Mouse (Mus musculus) lung, postnatal 0 days (tissue): ENCODE data around the gene Zfp949. TPM values are rescaled to one million over a fixed set of nuclear protein-coding genes. Genes with fewer than 3 reads are reported as not detected.
A peak's percentile ranks its signal among the peaks of the same experiment; 100 is the strongest.

Experiments used
- ATAC-seq: fragments of 200-750 bp; cut with Nextera tagmentation; 2 replicates; pipeline ENCODE4 v1.8.0; 2017; ENCODE audit warnings: moderate library complexity
- DNase-seq: peaks from one replicate; pipeline ENCODE4 v3.0.0-alpha.2; 2016; ENCODE audit warnings: low spot score
- H3K27ac ChIP-seq: fragments of 300-500 bp; sonication (generic); 2 replicates; pipeline ENCODE4 v1.5.1; 2014; ENCODE audit warnings: antibody characterized with exemption, mild to moderate bottlenecking, low read length, mixed read lengths
- H3K27me3 ChIP-seq: fragments of 300-500 bp; sonication (generic); replicated peaks from 2 replicates; pipeline ENCODE4 v1.6.1; 2014; ENCODE audit warnings: low read length, mixed read lengths; ENCODE audit not compliant: insufficient read depth
- H3K36me3 ChIP-seq: fragments of 300-500 bp; sonication (generic); 2 replicates; pipeline ENCODE4 v1.6.1; 2014; ENCODE audit warnings: low read length, mixed read lengths; ENCODE audit not compliant: insufficient read depth
- H3K4me1 ChIP-seq: fragments of 300-500 bp; sonication (generic); 2 replicates; pipeline ENCODE4 v1.6.1; 2014; ENCODE audit warnings: antibody characterized with exemption, low read depth, low read length, mixed read lengths; ENCODE audit not compliant: insufficient read depth
- H3K4me2 ChIP-seq: fragments of 300-500 bp; sonication (generic); replicated peaks from 2 replicates; pipeline ENCODE4 v1.6.1; 2014; ENCODE audit warnings: low read depth, mild to moderate bottlenecking, low read length, moderate library complexity, mixed read lengths
- H3K4me3 ChIP-seq: fragments of 300-500 bp; sonication (generic); 2 replicates; pipeline ENCODE4 v1.5.1; 2014; ENCODE audit warnings: low read depth, low read length
- H3K9ac ChIP-seq: fragments of 300-500 bp; sonication (generic); replicated peaks from 2 replicates; pipeline ENCODE4 v1.6.1; 2014; ENCODE audit warnings: low read depth, mild to moderate bottlenecking
- H3K9me3 ChIP-seq: fragments of 300-500 bp; sonication (generic); 2 replicates; pipeline ENCODE4 v1.6.1; 2016; ENCODE audit warnings: low read length, mixed read lengths
- CTCF ChIP-seq: IDR thresholded peaks from 2 replicates; pipeline ENCODE4 v1.5.1; 2016; ENCODE audit warnings: antibody characterized with exemption, mild to moderate bottlenecking
- EP300 ChIP-seq: IDR thresholded peaks from 2 replicates; pipeline ENCODE4 v1.6.1; 2016; ENCODE audit warnings: antibody characterized with exemption, mild to moderate bottlenecking, control low read depth
- WGBS: fragments of 180-500 bp; shearing (Covaris S2); extraction: QIAGEN DNeasy Blood & Tissue Kit; methylation state at CpG from one replicate; pipeline ENCODE4 v1.1.7; 2014; 5-methylcytosine and 5-hydroxymethylcytosine counted together
- polyA plus RNA-seq: library from polyadenylated mRNA; unstranded; fragments of >200 nt; fragmentation: Nextera tagmentation; extraction: Ambion mirVana; gene quantifications from 2 replicates; pipeline ENCODE4 v1.2.1, GENCODE M21; 2015

Zfp949 gene
- polyA plus RNA-seq, 1 experiment from 2014 or later = 11.5 TPM

DNA sequence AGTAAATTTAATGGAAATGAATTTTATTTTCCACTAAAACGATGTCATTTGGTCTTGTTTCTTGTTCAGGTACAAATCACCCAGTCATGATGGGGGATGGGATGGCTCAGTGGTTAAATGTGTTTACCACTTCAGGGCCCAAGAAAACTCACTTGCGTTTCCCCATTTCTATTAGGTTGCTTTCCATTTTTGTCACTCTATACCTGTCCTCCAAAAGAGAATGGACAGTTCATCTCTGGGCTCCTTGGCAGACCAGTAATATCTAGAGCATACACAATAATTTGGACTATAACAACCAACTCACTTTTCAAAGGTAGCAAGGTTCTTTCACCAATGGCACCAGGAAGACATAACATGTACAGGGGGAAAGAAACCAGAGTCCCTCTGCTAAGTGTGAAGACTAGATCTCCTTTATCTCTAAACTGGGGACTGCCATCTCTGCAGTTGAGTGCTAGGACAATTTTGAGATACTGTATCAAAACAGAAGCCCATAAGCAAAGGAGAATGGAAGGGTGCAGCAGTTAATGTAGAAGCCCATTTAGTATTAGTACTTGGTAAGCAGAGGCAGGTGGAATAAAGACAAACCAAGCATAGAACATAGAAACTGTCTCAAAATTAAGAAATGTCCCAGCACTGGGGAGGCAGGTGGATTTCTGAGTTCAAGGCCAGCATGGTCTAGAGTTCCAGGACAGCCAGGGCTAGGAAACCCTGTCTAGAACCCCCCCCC is 27.5 kb upstream of the Zfp949 start:
- no peak overlapping the region for H3K4me3 ChIP-seq
- H3K4me1 ChIP-seq = 0 out of 2 replicates have a peak, but pooled peaks cover 4% of the 10 kb centered on the region
- no peak overlapping the region for H3K27ac ChIP-seq
- H3K36me3 ChIP-seq = no peaks in the 10 kb centered on the region
- no peak overlapping the region for H3K9ac ChIP-seq
- TF ChIP-seq CTCF = no peak
- TF ChIP-seq EP300 = no peak
- WGBS = 23% methylated on average over 2 of the region's 2 CpGs
- no peaks in the 10 kb centered on the region for H3K27me3 ChIP-seq
- ATAC-seq = no peak
- H3K4me2 ChIP-seq = no peak overlapping the region
- no peak for DNase-seq
- no peaks in the 10 kb centered on the region for H3K9me3 ChIP-seq

DNA sequence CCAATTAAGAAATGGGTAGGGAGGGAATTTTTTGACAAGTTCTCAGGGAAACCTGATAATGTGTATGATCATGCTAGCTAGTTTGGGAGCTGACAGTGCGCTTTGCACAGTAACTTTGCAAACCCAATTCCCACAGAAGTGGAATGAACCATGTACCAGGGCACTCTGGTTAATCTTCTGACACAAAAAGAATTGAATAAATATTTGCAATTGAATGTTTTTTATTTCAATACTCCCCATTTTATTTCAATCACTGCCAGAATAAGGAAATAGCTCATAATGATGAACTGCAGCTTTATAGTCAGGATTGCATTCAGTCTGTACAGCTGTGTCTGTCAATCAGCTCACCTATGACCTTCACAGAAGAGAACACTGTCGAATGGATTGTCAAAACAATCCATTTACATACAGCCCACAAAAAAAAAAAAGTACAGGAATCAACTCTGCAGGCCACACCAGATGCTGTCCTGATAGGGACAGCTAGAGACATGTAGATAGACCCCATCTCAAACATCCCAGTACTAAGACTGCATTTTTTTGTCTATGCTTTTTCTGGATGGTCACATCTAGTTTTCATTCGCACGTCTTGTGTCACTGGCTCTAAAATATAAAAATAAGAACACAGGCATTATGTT is 26.9 kb upstream of the Zfp949 start:
- Histone ChIP-seq H3K27me3 (no peaks in the 10 kb centered on the region), H3K9ac (no peak overlapping the region), H3K27ac (no peak overlapping the region), H3K4me3 (no peak overlapping the region), H3K36me3 (no peaks in the 10 kb centered on the region), H3K4me1 (0 out of 2 replicates have a peak, but pooled peaks cover 4% of the 10 kb centered on the region), H3K4me2 (peak overlapping the region; percentile 77; the same call in 1 of the 2 replicates), H3K9me3 (no peaks in the 10 kb centered on the region)
- 22% methylated on average over 4 of the region's 4 CpGs for WGBS
- TF ChIP-seq CTCF (no peak), EP300 (no peak)
- ATAC-seq (no peak), DNase-seq (no peak)

DNA sequence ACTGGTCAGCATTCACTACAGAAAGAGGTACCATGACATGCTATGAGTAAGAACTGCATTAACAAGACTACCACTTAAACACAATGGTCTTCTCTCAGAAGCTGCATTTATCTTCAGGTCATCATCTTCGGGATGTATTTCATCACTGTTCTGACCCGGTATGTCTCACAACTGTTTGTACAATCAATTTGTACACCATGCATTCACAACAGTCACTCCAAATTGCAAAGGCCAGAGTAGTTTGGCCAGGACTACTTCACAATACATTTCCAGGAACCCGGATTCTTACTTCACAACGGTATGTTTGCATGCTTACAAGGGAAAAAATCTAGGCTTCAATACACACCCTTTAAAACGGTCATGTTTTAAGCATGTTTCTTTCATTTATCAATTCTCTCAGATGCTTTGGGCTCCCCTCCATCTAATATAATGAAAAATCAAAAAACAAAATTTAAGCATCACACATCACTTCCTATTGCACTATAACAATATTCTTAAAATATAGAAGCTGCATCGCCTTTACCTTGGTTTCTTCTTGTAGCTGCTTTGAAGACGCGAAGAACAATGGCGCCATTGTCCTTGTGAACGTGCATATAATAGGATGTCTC is 25.8 kb upstream of the Zfp949 start:
- no peak for ATAC-seq
- peak overlapping the region; percentile 64 for H3K4me3 ChIP-seq
- no peaks in the 10 kb centered on the region for H3K9me3 ChIP-seq
- H3K27me3 ChIP-seq = no peaks in the 10 kb centered on the region
- peak overlapping the region; percentile 92 for H3K27ac ChIP-seq
- TF ChIP-seq EP300 (no peak; the same call in 1 of the 2 replicates), CTCF (no peak)
- H3K9ac ChIP-seq = peak overlapping the region; percentile 82
- H3K36me3 ChIP-seq = no peaks in the 10 kb centered on the region
- H3K4me1 ChIP-seq = 0 out of 2 replicates have a peak, but pooled peaks cover 4% of the 10 kb centered on the region
- WGBS = 0% methylated on average over 10 of the region's 10 CpGs
- peak overlapping the region; percentile 77 for H3K4me2 ChIP-seq
- DNase-seq = peak; percentile 48

DNA sequence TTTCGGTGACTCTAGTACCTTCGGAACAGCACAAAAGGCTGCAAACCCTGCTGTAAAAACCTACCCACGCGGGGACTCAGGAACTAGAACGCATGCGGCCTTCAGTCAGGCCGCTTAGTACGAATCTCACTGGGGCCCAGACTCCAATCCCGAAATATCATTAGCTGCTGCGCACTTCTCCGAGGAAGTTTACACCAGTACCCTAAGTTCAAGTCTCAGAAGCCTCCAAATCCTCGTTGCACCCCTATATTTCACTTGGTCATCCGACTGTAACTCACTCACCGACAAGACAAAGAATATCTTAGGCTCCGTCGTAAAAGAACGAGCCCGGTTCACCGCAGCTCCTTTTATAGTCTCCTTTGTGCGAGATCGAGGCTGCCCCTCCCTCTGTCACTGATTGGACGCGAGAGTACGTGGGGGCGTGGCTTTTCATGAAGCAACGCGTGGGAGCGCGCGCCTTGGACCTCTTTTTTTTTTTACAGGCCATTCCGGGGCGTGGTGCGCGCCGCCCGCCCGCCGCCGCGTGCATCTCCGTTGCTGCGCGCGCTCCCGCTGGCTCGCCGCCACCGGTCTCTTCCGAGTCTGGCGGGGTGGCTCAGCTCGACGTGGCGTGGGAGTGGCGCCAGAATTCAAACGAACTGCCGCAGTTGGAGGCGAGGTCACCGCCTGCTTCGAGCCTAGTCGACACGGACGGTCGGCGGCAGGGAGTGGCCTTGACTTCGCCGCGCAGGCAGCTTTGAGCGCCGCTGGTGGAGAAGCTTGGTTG is 25.1 kb upstream of the Zfp949 start:
- H3K27ac ChIP-seq = peak overlapping the region; percentile 92
- peak overlapping the region; percentile 82 for H3K9ac ChIP-seq
- 1% methylated on average over 62 of the region's 69 CpGs for WGBS
- peak; percentile 99 for DNase-seq
- H3K4me3 ChIP-seq = peak overlapping the region; percentile 64
- 0 out of 2 replicates have a peak, but pooled peaks cover 4% of the 10 kb centered on the region for H3K4me1 ChIP-seq
- ATAC-seq = peak; percentile 93
- H3K36me3 ChIP-seq = no peaks in the 10 kb centered on the region
- no peaks in the 10 kb centered on the region for H3K9me3 ChIP-seq
- peak overlapping the region; percentile 77 for H3K4me2 ChIP-seq
- H3K27me3 ChIP-seq = no peaks in the 10 kb centered on the region
- peak; percentile 71 for TF ChIP-seq CTCF
- peak; percentile 40; the same call in 1 of the 2 replicates for TF ChIP-seq EP300

DNA sequence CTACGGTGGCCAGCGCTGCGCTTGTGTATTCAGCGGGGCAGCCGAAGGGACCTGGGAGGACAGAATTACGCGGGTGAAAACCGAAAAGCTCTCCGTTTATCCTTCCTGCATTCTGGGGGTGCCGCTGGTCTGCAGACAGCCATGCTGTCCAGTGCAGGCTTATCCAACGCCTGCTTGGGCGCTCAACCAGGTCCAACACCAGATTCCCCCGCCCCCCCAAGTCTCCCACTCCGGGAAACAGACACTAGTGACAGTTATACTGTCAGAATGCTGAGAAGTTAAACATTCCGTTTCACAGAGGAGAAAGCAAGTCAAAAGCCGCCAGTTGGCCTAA is 24.5 kb upstream of the Zfp949 start:
- peak overlapping the region; percentile 92; the same call in 1 of the 2 replicates for H3K27ac ChIP-seq
- TF ChIP-seq EP300 (no peak), CTCF (no peak)
- H3K4me3 ChIP-seq = peak overlapping the region; percentile 64
- peak overlapping the region; percentile 65 for H3K4me2 ChIP-seq
- ATAC-seq = no peak
- DNase-seq = no peak
- 0 out of 2 replicates have a peak, but pooled peaks cover 4% of the 10 kb centered on the region for H3K4me1 ChIP-seq
- no peaks in the 10 kb centered on the region for H3K27me3 ChIP-seq
- no peaks in the 10 kb centered on the region for H3K9me3 ChIP-seq
- H3K36me3 ChIP-seq = no peaks in the 10 kb centered on the region
- H3K9ac ChIP-seq = no peak overlapping the region
- WGBS = 1% methylated on average over 16 of the region's 16 CpGs

DNA sequence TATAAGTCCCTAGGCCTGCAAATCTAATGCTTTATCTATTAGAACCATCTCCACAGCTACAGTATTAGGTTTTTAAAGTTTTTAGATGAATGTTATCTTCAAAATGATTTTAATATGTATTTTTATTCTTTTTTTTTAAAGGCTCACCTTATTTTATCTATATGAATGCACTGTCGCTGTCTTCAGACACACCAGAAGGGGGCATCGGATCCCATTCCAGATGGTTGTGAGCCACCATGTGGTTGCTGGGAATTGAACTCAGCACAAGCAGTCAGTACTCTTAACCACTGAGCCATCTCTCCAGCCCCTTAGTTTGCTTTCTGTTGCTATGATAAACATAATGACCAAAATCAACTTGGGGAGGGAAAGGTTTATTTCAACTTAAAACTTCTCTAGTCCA is 23.5 kb upstream of the Zfp949 start:
- Histone ChIP-seq H3K4me1 (0 out of 2 replicates have a peak, but pooled peaks cover 4% of the 10 kb centered on the region), H3K4me2 (no peak overlapping the region), H3K9me3 (no peaks in the 10 kb centered on the region), H3K27ac (no peak overlapping the region), H3K36me3 (no peaks in the 10 kb centered on the region), H3K27me3 (no peaks in the 10 kb centered on the region), H3K4me3 (no peak overlapping the region), H3K9ac (no peak overlapping the region)
- no peak for TF ChIP-seq CTCF
- no peak for TF ChIP-seq EP300
- 89% methylated on average over 2 of the region's 2 CpGs for WGBS
- ATAC-seq (no peak), DNase-seq (no peak)
